Mouse (Mus musculus) testis, adult 2 months (tissue): ENCODE results near the gene Gm20388. TPM values are rescaled to one million over a fixed set of nuclear protein-coding genes. Genes with fewer than 3 reads are reported as not detected.

Source experiments
- H3K27ac ChIP-seq: fragments of 200-500 bp; 2 replicates; pipeline ENCODE4 v1.5.1; 2012; ENCODE audit warnings: low read depth, low read length; ENCODE audit not compliant: control insufficient read depth, insufficient read depth
- H3K27me3 ChIP-seq: fragments of 200-500 bp; 2 replicates; pipeline ENCODE4 v1.6.1; 2012; ENCODE audit warnings: mild to moderate bottlenecking, low read length, moderate library complexity; ENCODE audit not compliant: control insufficient read depth, insufficient read depth
- H3K36me3 ChIP-seq: fragments of 200-500 bp; 2 replicates; pipeline ENCODE4 v1.6.1; 2012; ENCODE audit warnings: mild to moderate bottlenecking, low read length; ENCODE audit not compliant: control insufficient read depth, insufficient read depth
- H3K4me1 ChIP-seq: fragments of 200-500 bp; 2 replicates; pipeline ENCODE4 v1.6.1; 2012; ENCODE audit warnings: low read length; ENCODE audit not compliant: control insufficient read depth, insufficient read depth
- H3K4me3 ChIP-seq: fragments of 200-500 bp; 2 replicates; pipeline ENCODE4 v1.5.1; 2012; ENCODE audit warnings: low read depth, mild to moderate bottlenecking, low read length, moderate library complexity, mixed read lengths; ENCODE audit not compliant: control insufficient read depth
- CTCF ChIP-seq: fragments of 200-500 bp; IDR thresholded peaks from 2 replicates; pipeline ENCODE4 v1.5.1; 2012; ENCODE audit warnings: low read depth, mild to moderate bottlenecking, inconsistent platforms, low read length, moderate library complexity; ENCODE audit not compliant: control insufficient read depth, insufficient read depth, insufficient replicate concordance
- POLR2A ChIP-seq: fragments of 200-500 bp; IDR thresholded peaks from 2 replicates; pipeline ENCODE4 v1.6.1; 2012; ENCODE audit warnings: low read depth, mild to moderate bottlenecking, inconsistent platforms, low read length, moderate library complexity; ENCODE audit not compliant: control insufficient read depth
- polyA plus RNA-seq: library from polyadenylated mRNA; depleted of rRNA; stranded (reverse); fragments of >200 nt; gene quantifications from 2 replicates; pipeline ENCODE4 v1.2.3, GENCODE M21; 2012

Gene Gm20388
- polyA plus RNA-seq, 1 experiment = 5.6 TPM

DNA sequence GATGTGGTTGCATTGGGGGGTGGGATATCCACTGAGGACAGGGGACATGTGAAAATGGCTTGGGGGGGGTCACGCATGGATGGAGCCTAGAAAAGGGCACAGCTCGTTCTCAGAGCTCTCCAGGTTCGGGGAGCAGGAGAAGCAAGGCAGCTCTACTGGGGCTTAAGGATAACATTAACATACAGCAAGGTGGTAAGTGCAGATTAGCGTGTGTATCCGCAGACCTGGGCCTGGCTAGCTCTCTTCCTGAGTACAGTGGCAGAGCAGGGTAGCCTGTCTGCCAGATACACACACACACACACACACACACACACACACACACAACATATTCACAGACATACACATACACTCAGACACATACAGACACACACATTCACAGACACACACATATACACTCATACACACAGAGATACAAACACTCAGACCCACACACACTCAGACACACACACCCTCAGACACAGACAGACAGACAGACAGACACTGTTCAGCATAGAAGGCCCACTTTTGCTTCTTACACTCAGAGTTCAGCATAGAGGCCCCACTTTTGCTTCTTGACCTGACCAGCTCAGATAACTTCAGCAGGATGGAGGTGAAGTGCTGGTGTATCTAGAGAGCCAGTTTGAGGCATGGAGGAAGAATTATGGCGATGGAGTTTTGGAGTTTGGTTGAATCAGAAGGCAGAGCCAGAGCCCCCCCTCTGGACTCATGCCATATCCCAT is 2708.2 kb downstream of the Gm20388 start:
- Histone ChIP-seq H3K27ac (no peak overlapping the region), H3K4me3 (no peak overlapping the region)

DNA sequence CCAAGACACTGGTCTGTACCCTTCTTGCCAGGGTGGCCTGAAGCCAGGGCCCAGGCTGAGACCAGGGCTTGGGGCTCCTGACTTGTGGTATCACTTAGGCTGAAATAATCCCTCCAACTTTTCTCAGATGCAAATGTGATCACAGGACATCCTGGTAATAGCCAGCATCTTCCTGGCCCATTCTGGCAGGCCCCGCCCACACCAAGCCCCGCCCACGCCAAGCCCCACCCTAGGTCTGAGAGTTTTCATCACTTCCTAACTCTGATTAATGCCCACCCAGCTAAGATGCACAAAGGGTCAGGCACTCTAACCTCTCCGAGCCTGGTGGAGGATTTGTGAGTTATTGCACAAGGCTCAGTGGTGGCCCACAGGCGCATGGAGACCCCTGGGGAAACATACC is 2709.8 kb downstream of the Gm20388 start:
- H3K27me3 ChIP-seq = no peaks in the 10 kb centered on the region
- no peak overlapping the region for H3K4me3 ChIP-seq
- no peak for TF ChIP-seq POLR2A
- no peak for TF ChIP-seq CTCF
- no peak overlapping the region for H3K27ac ChIP-seq
- H3K36me3 ChIP-seq = no peaks in the 10 kb centered on the region
- no peaks in the 10 kb centered on the region for H3K4me1 ChIP-seq

More for the DNA sequence above, 2708.2 kb downstream of the Gm20388 start:
- Histone ChIP-seq H3K4me1 (no peaks in the 10 kb centered on the region), H3K27me3 (no peaks in the 10 kb centered on the region), H3K36me3 (no peaks in the 10 kb centered on the region)
- TF ChIP-seq CTCF = no peak
- TF ChIP-seq POLR2A = no peak

DNA sequence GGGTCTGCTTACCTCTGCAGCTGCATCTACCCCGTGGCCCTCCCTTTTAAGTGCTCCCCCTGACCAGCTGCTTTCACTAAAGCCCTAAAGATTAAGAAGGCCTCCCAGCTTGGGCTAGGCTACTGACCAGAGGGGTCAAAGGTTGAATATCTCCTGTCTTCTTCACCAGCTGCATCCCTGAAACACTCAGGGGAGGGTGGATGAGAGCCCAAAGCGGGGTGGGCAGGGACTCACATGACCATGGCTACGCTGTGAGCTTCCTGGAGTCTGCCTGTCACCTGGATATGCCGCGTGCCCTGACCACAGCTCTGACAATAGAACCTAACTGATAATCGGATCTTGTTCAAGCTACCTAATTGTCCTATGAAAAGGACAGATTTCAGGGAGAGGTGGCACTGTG is 2712.1 kb downstream of the Gm20388 start, which contains the start of gene Pabpn1l:
Pabpn1l (minus strand) TSS at position 13 of the 400 bp plus-strand sequence.
- no peaks in the 10 kb centered on the region for H3K4me1 ChIP-seq
- TF ChIP-seq CTCF (no peak), POLR2A (no peak)
- no peak within 1 kb of the TSS for H3K4me3 ChIP-seq
- no peaks in the 10 kb centered on the region for H3K36me3 ChIP-seq
- H3K27me3 ChIP-seq = no peaks in the 10 kb centered on the region
- H3K27ac ChIP-seq = no peak within 1 kb of the TSS

DNA sequence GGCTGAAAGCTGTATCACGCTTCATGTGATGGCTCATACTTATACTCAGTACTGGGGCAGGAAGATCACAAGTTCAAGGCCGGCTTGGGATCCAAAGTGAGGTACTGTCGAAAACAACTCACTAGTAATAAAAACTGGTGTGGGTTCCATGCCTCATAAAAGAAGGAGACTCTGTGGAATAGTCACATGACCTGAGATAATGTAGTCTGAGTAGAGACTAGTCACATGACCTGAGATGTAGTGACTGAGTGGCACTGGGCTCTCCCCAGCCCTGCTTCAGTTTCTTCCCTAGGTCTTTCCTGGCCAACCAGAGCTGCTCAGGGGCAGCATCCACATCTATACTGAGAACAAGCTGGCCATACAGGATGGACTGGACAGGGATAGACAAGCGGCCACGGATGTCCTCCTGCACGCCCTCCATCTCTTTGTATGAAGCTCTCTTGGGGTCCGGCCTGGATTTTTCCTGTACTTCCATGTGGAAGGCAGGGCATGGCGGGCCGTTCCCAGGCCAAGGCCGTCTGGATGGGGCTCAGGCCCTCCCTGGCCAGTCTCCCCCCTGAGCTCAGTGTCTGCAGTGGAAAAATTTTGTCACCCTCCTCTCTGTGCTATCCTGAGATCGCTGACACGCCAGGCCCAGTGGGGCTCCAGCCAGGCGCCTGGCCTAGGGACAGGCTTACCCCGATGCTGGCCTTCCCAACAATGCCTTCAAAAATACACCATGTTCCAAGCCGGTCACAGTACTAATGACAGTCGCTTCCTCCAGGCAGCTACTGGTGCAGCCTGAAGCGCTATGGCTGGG is 2713.4 kb downstream of the Gm20388 start:
- no peaks in the 10 kb centered on the region for H3K27me3 ChIP-seq
- no peak overlapping the region for H3K27ac ChIP-seq
- no peaks in the 10 kb centered on the region; the same call in 1 of the 2 replicates for H3K4me1 ChIP-seq
- no peak overlapping the region for H3K4me3 ChIP-seq
- no peaks in the 10 kb centered on the region for H3K36me3 ChIP-seq
- no peak for TF ChIP-seq POLR2A
- TF ChIP-seq CTCF = no peak

DNA sequence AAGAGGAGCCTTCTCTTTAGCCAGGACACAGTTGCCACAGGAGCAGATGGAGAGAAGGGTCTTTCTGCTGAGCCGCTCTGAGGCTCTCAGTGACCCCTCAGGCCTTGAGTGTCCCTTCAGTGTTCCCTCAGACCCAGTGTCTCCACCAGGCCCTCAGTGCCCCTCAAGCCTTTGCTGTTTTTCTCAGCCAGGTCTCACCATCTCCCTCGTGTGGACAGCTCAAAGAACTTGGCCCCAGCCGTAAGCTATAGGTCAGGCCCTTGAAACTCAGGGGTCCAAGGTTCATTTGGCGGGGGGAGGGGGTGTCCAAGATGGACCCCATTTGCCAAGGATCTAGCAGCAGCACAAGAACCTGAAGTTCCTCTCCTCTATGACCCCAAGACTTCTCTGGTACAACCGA is 2714.0 kb downstream of the Gm20388 start:
- Histone ChIP-seq H3K27ac (no peak overlapping the region), H3K36me3 (no peaks in the 10 kb centered on the region), H3K27me3 (no peaks in the 10 kb centered on the region), H3K4me3 (no peak overlapping the region), H3K4me1 (no peaks in the 10 kb centered on the region; the same call in 1 of the 2 replicates)
- no peak for TF ChIP-seq CTCF
- no peak for TF ChIP-seq POLR2A

DNA sequence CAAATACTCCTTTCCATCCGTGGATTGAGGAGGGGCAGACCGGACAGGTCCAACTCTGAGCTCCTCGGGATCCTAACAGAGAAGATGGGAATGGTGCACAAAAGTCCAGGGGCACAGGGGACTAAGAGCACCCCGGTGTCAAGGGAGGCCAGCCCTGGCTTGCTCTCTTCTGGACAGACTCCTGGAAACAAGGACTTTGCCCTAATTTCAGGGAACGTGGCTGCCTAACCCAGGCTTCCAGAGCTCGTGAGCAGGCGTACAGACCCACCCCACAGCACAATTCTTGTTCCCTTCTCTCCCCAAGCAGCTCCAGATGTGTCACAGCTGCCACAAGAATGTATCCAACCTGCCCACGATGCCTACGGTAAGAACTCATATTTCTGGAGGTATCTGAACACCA is 2715.2 kb downstream of the Gm20388 start:
- no peak for TF ChIP-seq POLR2A
- no peak for TF ChIP-seq CTCF
- no peak overlapping the region for H3K27ac ChIP-seq
- no peaks in the 10 kb centered on the region for H3K36me3 ChIP-seq
- H3K4me1 ChIP-seq = no peaks in the 10 kb centered on the region; the same call in 1 of the 2 replicates
- no peak overlapping the region for H3K4me3 ChIP-seq
- H3K27me3 ChIP-seq = no peaks in the 10 kb centered on the region

DNA sequence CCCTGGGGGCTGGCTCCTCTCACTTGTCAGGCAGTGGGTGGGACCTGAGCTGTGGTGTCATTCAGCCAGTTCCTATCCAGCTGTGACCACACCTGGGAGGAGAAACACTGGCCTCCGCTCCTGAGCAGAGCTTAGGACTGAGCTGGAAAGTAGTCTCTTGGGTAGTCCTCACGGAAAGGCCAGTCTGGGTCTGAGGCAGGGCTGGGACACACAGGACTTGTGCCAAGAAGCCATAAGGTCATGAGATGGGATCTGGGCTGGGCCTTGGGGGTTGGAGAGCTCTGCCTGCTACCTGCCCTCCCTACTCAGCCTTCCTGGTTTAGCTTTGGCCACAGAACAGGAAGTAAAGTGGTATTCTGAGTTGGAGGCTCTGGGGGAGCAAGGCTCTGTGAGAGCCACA is 2716.3 kb downstream of the Gm20388 start:
- Histone ChIP-seq H3K27me3 (no peaks in the 10 kb centered on the region), H3K4me3 (no peak overlapping the region), H3K4me1 (no peaks in the 10 kb centered on the region; the same call in 1 of the 2 replicates)

More for the DNA sequence above, 2716.3 kb downstream of the Gm20388 start:
- TF ChIP-seq CTCF (no peak), POLR2A (no peak)
- H3K27ac ChIP-seq = no peak overlapping the region
- H3K36me3 ChIP-seq = no peaks in the 10 kb centered on the region
